Mouse (Mus musculus) granulocyte monocyte progenitor cell, adult 5-6 weeks (primary cell): ENCODE measurements around the gene Lgi2. TPM values are rescaled to one million over a fixed set of nuclear protein-coding genes. Genes with fewer than 3 reads are reported as not detected.

Experiments
- ATAC-seq: replicated peaks from 2 replicates; pipeline ENCODE4 v1.8.0; 2016; ENCODE audit warnings: mild to moderate bottlenecking, moderate TSS enrichment, inconsistent platforms; ENCODE audit not compliant: poor library complexity, severe bottlenecking
- total RNA-seq, 2 experiments: library from RNA; stranded (forward) in 1 of 2; stranded (reverse) in 1 of 2; fragments of 200-712, 200-1000 nt in 1 of 2; fragments of >200 nt in 1 of 2; fragmentation: Nextera tagmentation in 1 of 2; gene quantifications; 2 replicates each; pipeline ENCODE4 v1.2.3; 2014 to 2017

Lgi2 gene
- total RNA-seq, 2 experiments from 2014 or later, result not detected

DNA sequence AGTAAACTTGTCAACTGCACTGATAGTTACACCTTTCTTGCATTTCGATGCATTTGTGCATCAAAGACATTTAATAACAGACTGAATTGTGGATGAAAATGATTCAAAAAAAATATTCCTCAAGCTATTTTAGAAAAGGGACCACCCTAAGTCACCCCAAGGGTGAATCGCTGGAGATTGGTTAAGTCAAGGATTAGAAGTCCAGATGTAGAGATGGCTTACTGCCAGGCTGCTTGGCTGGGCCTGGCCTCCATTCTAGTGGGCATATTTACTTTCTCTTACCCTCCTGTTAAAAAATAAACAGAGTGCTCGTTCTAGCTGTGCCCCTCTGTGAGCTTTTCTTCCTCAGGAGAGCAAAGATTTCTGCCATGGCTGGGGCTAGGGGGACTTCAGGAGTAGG lies 26.1 kb downstream of the Lgi2 start:
- no peak for ATAC-seq

DNA sequence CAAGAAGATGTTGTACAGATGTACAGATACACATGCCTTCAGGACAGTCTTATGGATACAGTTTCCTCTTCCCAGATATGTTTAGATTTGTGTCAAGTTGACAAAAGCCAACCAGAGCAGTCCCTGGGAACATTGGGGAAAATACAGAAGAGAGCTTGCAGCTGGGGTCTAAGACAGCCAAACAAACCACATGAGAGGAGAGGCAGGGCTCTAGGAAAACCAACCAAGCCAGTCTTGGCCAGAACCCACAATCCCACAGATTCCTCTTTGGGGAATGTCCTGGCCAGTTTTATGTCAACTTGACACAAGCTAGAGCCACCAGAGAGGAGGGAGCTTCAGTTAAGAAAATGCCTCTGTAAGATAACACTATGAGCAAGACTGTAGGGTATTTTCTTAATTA lies 26.8 kb downstream of the Lgi2 start:
- no peak for ATAC-seq

DNA sequence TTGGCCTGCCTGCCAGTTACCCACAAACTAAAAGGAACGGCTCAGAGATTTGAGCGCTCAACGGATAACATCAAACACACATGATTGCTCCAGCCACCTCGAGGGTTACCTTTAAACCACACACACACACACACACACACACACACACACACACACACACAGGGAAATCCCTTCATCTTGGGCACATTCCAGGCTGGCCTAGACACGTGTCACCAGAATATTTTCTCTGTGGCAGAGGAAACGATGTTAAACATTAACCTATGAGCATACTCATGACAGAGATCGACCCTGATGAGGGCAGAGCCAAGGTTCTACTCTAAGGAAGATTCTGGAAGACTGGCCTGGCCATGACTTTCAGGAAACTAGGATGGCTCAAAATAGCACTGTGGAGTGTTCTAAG lies 29.2 kb downstream of the Lgi2 start:
- no peak for ATAC-seq

DNA sequence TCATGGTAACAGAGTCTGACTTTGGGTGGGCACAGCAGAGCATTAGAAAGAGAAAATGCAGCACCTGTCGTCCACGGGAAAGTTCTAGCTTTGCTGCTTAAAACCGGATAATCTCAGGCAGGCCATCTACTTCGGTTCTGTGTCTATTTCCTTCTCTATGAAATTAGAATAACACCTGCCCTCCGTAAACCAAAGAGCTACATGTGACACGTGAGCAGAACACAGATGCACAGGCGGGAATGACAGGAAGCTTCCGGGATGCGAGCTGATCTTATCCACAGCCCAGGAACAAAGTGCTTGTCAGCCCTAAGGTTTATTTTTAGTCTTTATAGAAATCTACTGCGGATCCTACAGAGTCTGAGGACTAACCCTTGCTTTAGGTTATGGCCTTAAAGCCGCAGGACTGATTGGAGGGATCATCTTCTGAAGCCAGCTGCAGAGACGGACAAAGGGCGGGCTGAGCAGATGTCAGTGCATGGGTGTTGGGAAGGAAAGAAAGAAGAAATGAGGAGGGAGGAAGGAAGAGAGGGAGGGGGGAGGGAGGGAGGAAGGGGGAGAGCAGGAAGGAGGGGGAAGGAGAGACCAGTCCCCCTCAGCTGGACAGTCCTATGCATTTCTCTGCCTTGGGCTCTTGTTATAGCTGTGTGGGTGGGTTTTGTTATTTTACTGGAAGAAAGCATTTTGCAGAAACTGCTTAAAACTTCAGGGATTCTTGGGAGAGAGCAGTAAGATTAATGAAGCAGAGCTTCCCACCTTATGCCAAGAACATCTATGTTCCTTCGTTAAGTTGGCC lies 31.3 kb downstream of the Lgi2 start:
- ATAC-seq, result no peak

DNA sequence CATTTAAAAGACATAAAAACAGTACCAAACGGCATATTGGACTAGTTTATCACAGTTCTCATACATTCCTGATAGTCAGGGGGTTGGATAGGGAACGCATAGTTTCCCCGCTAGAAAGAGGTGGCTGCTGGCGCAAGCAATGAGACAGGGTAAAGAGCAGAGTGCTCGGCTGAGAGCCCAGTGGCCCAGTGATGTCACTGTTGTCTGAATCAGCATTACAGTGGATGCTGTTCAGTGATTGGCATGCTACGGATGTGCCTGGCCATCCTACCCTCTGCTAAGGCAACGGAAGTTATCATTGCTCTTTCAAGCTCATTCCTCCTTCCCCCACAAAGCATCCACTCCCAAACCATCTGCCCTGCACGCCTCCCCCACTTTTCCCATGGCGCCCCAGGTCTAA lies 32.6 kb downstream of the Lgi2 start:
- ATAC-seq, result no peak

DNA sequence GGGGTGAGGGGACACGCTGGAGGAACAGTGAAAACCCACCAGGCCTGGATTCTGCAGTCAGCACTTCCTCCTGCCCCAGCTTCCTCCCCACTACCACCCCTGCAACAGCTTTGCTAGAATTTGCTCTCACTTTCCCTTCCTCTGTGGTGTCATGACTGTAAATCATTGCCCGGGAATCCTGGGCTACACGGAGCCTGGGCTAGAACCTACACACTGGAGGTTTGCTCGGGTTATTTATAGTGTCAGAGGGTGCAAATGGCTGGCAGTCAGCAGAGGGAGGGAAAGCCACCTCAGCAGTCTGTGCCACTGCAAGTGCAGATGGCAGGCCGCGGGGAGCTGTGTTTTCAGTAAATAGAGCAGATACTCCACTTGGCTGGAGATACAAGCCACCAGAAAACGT lies 37.7 kb downstream of the Lgi2 start:
- ATAC-seq, result peak; percentile 91

DNA sequence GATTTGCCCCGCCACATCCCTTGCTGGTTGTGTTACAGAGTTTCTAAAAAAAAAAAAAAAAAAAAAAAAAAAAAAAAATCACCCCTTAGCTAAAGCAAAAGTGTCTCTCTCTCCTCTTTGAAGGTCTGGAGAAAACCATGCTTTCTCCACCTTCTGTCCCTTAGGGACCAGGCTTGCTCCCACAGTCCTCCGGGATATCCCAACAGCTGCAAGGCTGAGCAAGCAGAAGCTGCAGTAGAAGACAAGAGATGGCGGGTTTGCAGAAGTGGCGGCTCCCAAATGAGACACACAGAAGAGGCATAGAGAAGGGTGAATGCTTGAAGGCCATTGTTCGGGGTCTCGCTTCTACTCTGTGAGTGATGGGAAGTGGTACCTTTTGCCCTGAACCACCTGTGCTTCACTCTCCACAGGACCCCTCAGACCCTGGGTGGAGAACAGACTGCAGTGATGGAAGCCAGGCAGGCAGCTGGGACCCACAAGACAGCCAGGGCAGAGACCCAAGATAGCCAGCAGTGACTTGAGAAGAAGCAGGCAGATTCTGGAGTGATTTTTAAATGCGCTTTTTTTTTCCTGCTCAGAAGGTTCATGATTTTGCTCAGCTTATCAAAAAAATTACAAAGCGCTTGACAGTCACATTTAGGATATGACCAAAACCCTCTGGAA lies 39.8 kb downstream of the Lgi2 start:
- no peak for ATAC-seq

DNA sequence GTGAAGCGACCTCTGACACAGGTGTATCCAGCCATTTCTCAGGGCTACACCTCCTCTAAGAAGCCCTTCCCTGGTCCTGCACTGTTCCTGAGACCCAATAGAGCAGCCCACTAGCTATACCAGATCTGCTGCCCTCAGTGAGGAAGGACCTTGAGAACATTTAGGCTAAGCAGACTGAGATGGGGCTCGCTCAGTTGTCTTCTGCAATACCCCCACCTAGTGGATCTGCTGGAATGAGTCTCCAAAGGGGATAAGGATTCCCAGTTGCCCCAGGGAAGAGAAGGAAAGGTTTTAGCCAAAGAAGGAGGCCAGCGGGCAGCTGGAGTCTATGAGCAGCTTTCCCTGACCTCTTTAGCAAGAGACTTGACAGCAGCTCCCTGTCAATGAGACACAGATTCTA lies 42.1 kb downstream of the Lgi2 start:
- ATAC-seq, result no peak

DNA sequence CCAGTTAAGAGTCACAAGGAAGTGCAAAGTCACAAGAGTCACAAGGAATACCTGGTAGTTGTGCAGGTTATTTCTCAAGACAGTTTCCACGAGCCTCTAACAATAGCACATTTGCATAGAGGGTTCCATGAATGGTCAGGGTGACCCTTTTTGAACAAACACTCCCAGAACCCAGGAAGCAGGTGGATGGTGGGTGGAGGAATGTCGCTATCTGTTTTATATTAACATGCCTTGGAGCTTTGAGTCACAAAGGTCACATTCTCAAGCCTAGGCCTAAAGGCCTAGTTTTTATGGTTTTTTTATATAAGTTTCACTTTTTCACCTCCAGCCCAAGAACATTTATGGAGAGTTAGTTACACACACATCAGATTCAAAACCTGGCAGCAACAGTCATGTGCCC lies 46.3 kb downstream of the Lgi2 start:
- no peak for ATAC-seq

DNA sequence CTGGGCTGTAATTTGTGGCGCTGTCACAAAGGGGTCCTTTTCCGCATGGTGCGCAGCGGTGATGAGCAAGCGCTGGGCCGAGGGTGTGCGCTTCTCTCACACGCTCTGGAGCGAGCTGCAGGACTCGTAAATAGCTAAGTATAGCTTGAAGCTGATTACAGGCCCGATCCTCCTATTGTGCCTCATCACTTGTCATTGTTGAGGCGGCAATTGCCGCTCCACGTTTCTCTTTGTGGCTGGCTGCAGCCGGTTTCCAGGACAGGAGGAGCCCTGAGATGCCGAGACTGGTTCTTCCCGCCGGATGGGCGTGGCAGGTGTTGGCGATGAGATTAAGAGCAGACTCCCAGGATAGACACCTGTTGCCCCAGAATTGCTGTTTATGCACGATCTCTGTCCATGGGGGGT lies 50.2 kb downstream of the Lgi2 start:
- no peak for ATAC-seq

DNA sequence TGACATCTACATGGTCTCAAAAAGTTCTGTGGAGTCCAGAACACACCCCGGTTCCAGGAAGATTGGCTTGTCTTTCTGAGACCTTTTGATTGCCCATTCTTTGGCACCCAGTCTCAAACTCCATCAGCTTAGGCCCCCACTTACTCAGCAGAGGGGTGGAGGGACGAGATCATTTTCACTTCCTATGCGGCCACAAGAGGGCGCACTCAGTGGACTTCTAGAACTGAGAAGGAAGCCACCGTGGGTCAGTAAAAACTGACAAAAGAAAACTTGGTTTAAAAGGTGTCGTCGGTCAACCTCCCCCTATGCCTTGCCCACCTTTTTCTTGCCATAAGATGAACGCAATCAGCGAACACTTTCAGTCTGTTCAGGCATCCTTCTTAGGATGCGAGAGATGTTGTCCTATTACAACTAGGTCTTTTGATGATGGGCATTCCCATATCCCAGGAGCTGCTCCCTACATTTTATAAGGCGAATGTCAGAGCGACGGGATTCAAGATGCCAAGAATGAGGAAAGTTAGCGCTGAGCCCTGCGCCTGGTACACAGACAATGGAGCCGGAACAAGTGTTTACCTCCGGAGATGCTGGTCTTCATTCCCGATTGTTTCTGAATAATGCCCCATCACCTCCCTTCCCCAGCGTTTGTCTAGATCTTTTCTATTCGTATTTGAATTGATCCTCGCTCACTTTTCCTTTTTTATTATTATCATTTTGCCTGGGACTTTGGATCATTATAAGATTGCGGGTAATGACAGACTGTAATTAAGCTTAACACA lies 50.8 kb downstream of the Lgi2 start:
- ATAC-seq, result peak; percentile 78

DNA sequence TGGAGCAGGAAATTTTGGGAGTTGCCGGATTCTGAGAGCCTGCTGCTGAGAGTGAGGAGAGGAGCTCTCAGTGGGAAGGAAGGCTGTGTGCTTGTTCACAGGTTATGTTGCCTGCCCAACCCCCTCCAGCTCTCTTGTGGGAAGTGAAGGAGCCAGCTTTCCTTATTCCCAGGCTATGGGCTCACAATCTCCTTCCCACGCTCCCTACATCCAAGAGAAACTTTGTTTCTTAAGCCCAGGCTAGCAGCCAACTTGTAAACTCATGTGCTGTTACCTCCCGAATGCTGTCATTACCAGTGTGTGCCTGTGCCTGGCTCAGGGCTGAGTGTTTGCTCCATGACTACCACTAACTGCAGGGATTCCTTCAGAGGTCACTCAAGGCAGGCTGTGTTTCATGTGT lies 55.2 kb downstream of the Lgi2 start:
- ATAC-seq, result no peak

DNA sequence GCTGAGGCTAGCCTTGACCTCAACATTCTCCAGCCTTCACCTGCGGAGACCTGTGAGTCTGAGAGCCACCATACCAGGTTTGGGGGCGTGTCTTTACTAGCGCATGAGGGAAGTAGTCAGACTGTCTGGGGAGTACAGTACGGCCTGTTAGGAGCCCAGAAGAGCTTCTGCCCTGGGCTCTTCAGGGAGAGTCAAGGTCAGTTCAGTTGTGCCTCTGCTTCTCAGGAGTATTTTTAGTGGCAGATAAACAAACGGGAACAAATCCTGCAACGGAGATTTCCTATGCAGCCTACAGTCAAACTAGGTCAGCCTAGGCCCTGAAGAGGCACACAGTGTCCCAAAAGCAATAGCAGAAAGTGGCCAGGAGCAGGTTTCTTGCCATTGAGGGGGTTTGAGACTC lies 56.8 kb downstream of the Lgi2 start:
- no peak for ATAC-seq

DNA sequence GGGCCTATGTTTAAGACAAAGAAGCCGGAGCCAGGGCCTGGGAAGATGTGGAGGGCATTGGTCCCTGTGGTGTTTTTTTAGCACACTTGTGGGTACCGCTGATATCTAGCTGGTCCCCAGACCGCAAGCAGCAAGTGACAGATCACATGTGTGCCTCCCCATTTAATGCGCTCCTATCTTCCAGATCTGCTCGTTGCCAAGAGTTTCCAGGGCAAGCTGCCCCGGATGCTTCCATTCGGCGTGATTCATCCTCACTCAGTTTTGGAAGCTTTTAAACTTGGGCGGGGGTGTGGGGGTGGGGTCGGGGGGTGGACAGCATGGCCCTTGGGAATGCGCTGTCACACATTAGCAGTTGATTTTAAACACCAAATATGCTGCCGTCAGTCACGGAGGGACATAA lies 61.6 kb downstream of the Lgi2 start:
- ATAC-seq, result no peak

DNA sequence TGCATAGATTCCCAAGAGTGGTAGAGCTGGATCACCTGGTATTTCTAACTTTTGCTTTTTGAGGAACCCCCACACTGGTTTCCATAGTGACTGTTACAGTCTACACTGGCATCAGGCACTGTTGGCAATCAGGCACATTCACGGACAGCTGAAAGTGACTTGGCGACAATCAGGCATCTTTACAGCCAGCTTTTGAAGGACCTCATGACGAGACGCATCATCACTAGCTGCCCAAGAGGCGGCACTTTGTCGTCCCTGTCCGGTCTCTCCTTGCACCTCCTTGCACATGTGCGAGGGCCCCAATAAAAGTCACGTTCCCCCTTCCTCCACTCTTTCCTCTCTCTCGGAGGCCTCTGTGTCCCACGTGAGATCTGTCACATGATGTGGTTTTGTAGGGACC lies 62.1 kb downstream of the Lgi2 start:
- ATAC-seq, result no peak

DNA sequence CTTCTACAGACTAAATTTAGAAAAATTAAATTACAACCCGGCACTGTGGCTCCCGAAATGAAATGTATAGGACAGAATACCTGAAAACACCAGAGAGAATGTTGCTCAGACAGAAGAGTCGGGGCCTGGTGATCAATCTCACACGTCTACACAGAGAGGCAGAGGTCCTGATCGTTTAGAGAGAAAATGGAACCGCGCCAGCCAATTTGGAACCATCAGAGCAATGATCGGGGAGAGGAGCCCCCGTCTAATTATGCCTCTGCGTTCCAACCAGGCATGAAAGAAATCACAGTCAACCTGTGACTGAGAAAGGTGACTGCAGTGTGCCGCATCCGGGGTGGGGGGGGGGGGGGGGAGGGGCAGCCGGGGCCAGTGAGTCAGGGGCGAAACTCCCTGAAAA lies 70.6 kb downstream of the Lgi2 start:
- no peak for ATAC-seq

DNA sequence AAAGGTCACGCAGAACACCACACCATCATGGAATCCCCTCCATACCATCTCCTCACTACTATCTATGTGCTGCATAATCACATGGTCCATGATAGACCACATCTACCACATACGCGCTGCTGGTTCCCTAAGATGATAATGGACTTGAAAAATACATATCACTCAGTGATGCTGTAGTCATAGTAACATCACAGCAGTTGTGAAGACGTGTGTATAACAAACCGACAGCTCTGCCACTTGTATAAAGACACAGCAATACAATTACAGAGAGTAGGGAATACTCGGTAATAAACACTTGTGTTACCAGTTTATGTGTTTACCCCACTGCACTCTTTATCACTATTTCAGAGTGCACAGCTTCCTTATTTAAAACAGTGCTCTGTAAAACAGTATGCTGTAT lies 74.8 kb downstream of the Lgi2 start:
- ATAC-seq, result no peak

DNA sequence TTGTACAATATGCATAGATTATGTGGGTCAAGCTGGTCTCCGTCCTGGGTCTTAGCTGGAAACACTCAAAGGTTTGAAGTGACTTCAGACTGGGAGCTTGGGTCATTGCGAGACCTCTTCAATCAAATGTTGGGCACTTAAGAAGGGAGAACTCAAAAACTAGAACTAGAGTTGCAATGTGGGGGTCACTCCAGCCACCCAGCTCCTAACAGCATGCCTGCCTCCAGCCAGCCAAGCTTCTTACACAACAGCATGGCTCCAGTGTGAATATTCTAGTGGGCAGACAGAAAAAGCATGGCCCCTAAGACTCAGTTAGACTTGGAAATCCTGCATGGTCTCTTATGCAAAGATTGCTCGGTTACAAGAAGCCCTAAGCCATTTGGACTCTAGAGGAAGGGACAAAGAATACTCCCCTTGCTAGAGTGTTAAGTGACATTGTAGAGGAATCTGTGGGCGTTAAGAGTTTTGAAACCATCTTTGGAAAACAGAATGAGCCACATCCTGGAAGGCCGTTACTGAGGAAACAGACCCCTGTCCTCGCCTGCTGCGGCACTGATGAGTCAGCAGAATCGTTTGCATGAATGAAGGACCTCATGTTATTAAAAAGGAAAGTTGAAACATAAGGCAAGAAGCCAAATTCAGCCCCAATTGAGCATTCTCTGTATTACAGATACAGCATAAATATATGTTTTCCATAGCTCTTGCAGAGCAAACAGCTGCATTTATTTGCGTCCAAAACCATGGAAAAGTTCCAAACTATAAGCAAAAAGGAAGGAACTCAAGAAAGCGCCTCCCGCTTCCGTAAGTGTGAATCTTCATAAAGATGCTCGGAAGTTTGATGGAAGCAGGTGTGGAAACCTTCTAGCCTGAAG lies 78.5 kb downstream of the Lgi2 start:
- peak; percentile 84 for ATAC-seq
